Mouse (Mus musculus) spleen, adult 2 months (tissue): ENCODE measurements around the gene Per1. TPM values are rescaled to one million over a fixed set of nuclear protein-coding genes. Genes with fewer than 3 reads are reported as not detected.
A peak's percentile ranks its signal among the peaks of the same experiment; 100 is the strongest.
"Not testable (repeated sequence)": the region's sequence is repeated elsewhere in the genome, so short reads cannot be mapped to it uniquely, and the experiment has no call there.

Experiments
- DNase-seq, 2 experiments: peaks; one replicate each; pipeline versions ENCODE4 v3.0.0 to v3.0.0-alpha.2; 2012 to 2021; ENCODE audit warnings: low spot score in 2 of 2, low read depth in 1 of 2
- H3K27ac ChIP-seq: fragments of 200-500 bp; 2 replicates; pipeline ENCODE4 v1.5.1; 2012; ENCODE audit warnings: low read length, inconsistent platforms; ENCODE audit not compliant: insufficient read depth
- H3K27me3 ChIP-seq: fragments of 200-500 bp; 2 replicates; pipeline ENCODE4 v1.6.1; 2012; ENCODE audit warnings: mild to moderate bottlenecking, moderate library complexity, low read length, inconsistent platforms; ENCODE audit not compliant: control insufficient read depth, insufficient read depth
- H3K36me3 ChIP-seq: fragments of 200-500 bp; 2 replicates; pipeline ENCODE4 v1.6.1; 2012; ENCODE audit warnings: mild to moderate bottlenecking, low read length, inconsistent platforms; ENCODE audit not compliant: control insufficient read depth, insufficient read depth
- H3K4me1 ChIP-seq: fragments of 200-500 bp; 2 replicates; pipeline ENCODE4 v1.6.1; 2011; ENCODE audit warnings: inconsistent platforms; ENCODE audit not compliant: control insufficient read depth, insufficient read depth, insufficient read length
- H3K4me3 ChIP-seq: fragments of 200-500 bp; 2 replicates; pipeline ENCODE4 v1.5.1; 2011; ENCODE audit warnings: mild to moderate bottlenecking, inconsistent platforms; ENCODE audit not compliant: insufficient read depth, insufficient read length; ENCODE audit errors: extremely low read depth
- CTCF ChIP-seq: fragments of 200-500 bp; IDR thresholded peaks from 2 replicates; pipeline ENCODE4 v1.5.1; 2011; ENCODE audit warnings: mild to moderate bottlenecking, inconsistent platforms; ENCODE audit not compliant: insufficient read depth, insufficient read length, insufficient replicate concordance; ENCODE audit errors: extremely low read depth
- POLR2A ChIP-seq: fragments of 200-500 bp; IDR thresholded peaks from 2 replicates; pipeline ENCODE4 v1.6.1; 2011; ENCODE audit warnings: low read depth, low read length, inconsistent platforms
- WGBS: fragments of 180-500 bp; shearing (Covaris S2); methylation state at CpG from one replicate; pipeline ENCODE4 v1.1.7; 2018; 5-methylcytosine and 5-hydroxymethylcytosine counted together
- polyA plus RNA-seq: library from polyadenylated mRNA; depleted of rRNA; stranded (reverse); fragments of >200 nt; gene quantifications from 2 replicates; pipeline ENCODE4 v1.2.3, GENCODE M21; 2012

Per1 gene
- polyA plus RNA-seq, 1 experiment, result 23.3 TPM

GRCm38 (mm10) chr11:69088856-69089615 is 6.0 kb upstream of the Per1 start:
- no peak for TF ChIP-seq POLR2A
- TF ChIP-seq CTCF, result no peak
- Histone ChIP-seq H3K27ac (peak overlapping the region; percentile 95), H3K4me3 (peak overlapping the region; percentile 72), H3K4me1 (peaks cover 11% of the 10 kb centered on the region; the same call in 1 of the 2 replicates), H3K36me3 (peaks cover 8% of the 10 kb centered on the region), H3K27me3 (no peaks in the 10 kb centered on the region)
- WGBS, result 10% methylated on average over 25 of the region's 25 CpGs
- no peak for DNase-seq

- 88% methylated on average over 12 of the region's 12 CpGs for WGBS
- Histone ChIP-seq H3K4me1 (peaks cover 11% of the 10 kb centered on the region; the same call in 1 of the 2 replicates), H3K27me3 (no peaks in the 10 kb centered on the region)
Observed at GRCm38 (mm10) chr11:69089616-69090290, 5.3 kb upstream of the Per1 start.

GRCm38 (mm10) chr11:69090367-69090766 is 4.7 kb upstream of the Per1 start:
- 84% methylated on average over 6 of the region's 6 CpGs for WGBS
- TF ChIP-seq POLR2A (no peak), CTCF (no peak)
- Histone ChIP-seq H3K27me3 (no peaks in the 10 kb centered on the region), H3K36me3 (peaks cover 8% of the 10 kb centered on the region), H3K27ac (no peak overlapping the region), H3K4me3 (no peak overlapping the region), H3K4me1 (peaks cover 11% of the 10 kb centered on the region; the same call in 1 of the 2 replicates)
- DNase-seq, result no peak

More at GRCm38 (mm10) chr11:69089616-69090290, 5.3 kb upstream of the Per1 start:
- no peak for DNase-seq
- Histone ChIP-seq H3K4me3 (peak overlapping the region; percentile 72; the same call in 1 of the 2 replicates), H3K36me3 (peaks cover 8% of the 10 kb centered on the region), H3K27ac (no peak overlapping the region)
- no peak for TF ChIP-seq CTCF
- no peak for TF ChIP-seq POLR2A

GRCm38 (mm10) chr11:69091566-69092385 is 3.2 kb upstream of the Per1 start:
- H3K27ac ChIP-seq, result no peak overlapping the region
- H3K4me1 ChIP-seq, result peaks cover 13% of the 10 kb centered on the region; the same call in 1 of the 2 replicates
- H3K36me3 ChIP-seq, result peaks cover 8% of the 10 kb centered on the region
- DNase-seq, result no peak
- no peak for TF ChIP-seq POLR2A
- no peak for TF ChIP-seq CTCF
- no peak overlapping the region for H3K4me3 ChIP-seq
- no peaks in the 10 kb centered on the region for H3K27me3 ChIP-seq
- WGBS, result 76% methylated on average over 7 of the region's 7 CpGs

GRCm38 (mm10) chr11:69092386-69092751 is 2.6 kb upstream of the Per1 start:
- DNase-seq, result peak; percentile 67 to 91
- Histone ChIP-seq H3K27ac (peak overlapping the region; percentile 3; the same call in 1 of the 2 replicates), H3K36me3 (peaks cover 8% of the 10 kb centered on the region), H3K27me3 (no peaks in the 10 kb centered on the region), H3K4me3 (no peak overlapping the region), H3K4me1 (peaks cover 19% of the 10 kb centered on the region)
- TF ChIP-seq POLR2A (no peak), CTCF (peak; percentile 76; the same call in 1 of the 2 replicates)
- 6% methylated on average over 3 of the region's 3 CpGs for WGBS

- Histone ChIP-seq H3K4me1 (peaks cover 24% of the 10 kb centered on the region), H3K27ac (peak overlapping the region; percentile 3; the same call in 1 of the 2 replicates), H3K27me3 (no peaks in the 10 kb centered on the region), H3K36me3 (peaks cover 8% of the 10 kb centered on the region), H3K4me3 (no peak overlapping the region)
- 82% methylated on average over 4 of the region's 4 CpGs for WGBS
- TF ChIP-seq POLR2A (no peak), CTCF (no peak)
- DNase-seq, result no peak
Observed at GRCm38 (mm10) chr11:69092871-69093270, 2.1 kb upstream of the Per1 start.

- DNase-seq, H3K27me3 ChIP-seq, H3K36me3 ChIP-seq, H3K27ac ChIP-seq, H3K4me3 ChIP-seq: not testable (repeated sequence)
- peaks cover 30% of the 10 kb centered on the region for H3K4me1 ChIP-seq
- 90% methylated on average over 7 of the region's 7 CpGs for WGBS
Observed at GRCm38 (mm10) chr11:69093856-69094255, 1.2 kb upstream of the Per1 start.
